Mouse (Mus musculus) induced T-regulatory cell, adult 2 months (primary cell): ENCODE measurements around the gene Olfr1269.

Experiments
- DNase-seq: peaks from one replicate; pipeline ENCODE4 v3.0.0-alpha.2; 2012; ENCODE audit warnings: low read depth

Olfr1269 gene

DNA sequence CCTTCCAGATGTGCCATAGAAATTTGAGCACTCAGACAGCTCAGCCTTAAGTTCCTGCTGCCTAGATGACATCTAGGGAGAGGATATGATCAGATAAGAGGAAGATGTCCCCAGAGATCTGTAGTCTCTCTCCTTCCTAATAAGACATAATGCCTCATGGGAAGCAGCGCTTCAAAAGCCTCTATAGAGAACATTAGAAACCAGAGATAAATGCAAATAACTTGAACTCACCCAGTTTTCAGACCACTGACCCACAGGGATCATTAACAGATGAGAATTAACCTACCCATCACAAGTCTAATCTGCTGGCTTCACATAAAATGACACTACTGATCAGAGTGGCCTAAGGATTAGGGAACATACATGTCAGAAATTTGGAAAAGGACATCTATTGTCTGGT is at the start of gene Olfr1269:
Gene Olfr1269 (minus strand): TSS at position 101 of the 400 bp plus-strand sequence.
- no peak for DNase-seq

GRCm38 (mm10) chr2:90153916-90154315 is 32.7 kb upstream of the Olfr1269 start:
- no peak for DNase-seq

DNA sequence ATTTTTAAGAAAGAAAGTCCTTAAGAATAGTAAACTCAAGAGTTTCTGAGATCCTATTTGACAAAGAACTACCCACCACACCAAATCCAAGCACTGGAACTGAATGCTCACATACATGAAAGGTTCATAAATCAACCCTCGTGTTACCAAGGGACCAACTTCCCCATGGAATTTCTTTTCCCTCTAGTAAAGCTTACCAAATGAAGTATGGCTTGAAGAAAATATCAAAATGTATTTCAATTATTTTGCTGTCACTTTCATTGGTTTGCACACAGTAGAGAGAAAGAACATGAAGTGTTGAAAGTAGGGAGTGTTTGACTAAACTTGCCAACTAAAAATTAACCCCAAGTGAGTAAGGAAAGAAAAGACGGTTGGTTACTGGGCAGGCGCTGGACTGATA is 31.8 kb upstream of the Olfr1269 start, which contains the start of gene Olfr1270:
Gene Olfr1270 (minus strand): TSS at position 101 of the 400 bp plus-strand sequence.
- DNase-seq, result no peak

- DNase-seq, result no peak
Measured at GRCm38 (mm10) chr2:90142196-90142595, 21.0 kb upstream of the Olfr1269 start, which contains the start of gene Olfr32. TSS of gene Olfr32 (minus strand) at chr2:90142296.

DNA sequence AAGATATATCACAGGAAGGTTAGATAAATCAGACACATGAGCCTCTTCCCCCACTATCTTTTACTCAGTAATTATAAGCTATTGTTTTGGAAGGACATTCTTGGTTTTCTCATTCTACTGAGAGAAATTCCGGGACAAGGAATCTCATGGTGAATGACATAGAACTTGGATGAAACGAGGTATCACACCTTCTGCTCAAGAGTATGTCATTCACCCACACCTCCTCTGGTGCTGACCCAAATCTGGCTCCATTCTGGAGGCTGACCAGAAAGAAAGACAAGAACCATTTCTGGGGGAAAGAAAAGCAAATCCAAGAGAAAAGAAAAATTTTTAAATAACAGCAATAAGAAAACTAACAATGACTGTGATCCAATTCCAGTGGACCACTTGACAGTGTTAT is 51.1 kb downstream of the Olfr1269 start:
- no peak for DNase-seq
